Mouse (Mus musculus) spleen, adult 18-20 months (tissue): ENCODE data around the gene BC048507.
"Not testable (repeated sequence)": the region's sequence is repeated elsewhere in the genome, so short reads cannot be mapped to it uniquely, and the experiment has no call there.

ENCODE experiments used
- DNase-seq, 2 experiments: peaks; one replicate each; pipeline ENCODE4 v3.0.0; 2022; ENCODE audit warnings: mixed read lengths in 2 of 2

The BC048507 gene

GRCm38 (mm10) chr13:67863026-67863425 lies at the start of gene BC048507:
Gene BC048507 (plus strand): TSS chr13:67863326.
- DNase-seq, result no peak

DNA sequence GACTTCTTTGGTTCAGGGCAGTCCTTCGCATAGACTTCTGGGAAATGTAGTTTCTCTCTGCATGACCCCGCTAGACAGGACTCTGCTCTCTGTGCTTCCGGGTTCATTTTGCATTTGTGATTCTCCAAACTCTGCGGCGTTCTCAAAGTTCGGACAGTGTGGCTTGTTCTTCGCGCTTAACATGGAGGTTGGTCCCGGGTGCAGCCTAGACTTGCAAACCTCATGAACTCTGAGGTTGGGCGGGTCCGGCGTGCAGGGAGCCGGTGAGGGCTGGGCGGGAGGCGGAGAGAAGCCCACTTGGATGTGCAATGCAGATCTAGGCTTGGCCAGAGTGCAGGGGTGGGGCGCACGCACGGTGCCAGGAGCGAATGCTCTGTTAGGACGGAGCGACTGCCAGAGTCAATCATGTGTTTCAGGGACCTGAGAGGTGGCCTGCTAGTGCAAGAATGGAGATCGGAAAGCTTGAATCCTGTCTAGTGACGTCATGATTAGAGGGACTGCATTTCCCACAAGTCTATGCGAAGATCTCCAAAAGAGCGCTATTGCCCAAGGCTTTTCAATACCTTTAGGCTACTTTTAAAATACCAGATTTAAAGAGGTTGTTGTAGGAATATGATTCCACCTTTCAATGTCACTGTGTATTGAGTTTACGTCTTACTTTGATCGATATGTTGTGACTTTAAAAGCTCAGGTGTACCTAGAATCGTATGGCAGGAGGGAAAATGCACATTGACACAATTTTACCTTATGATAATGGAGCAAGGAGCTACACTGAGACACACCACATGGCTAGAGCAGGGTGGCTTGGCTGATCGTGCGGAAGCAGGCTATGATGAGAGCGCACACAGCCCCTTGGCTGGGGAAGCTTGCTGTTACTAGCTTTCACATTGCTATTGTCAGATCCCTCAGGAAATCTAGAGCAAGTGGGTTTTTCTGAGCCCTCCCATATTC lies 49.1 kb upstream of the BC048507 start, which contains the start of gene Zfp273:
Zfp273 (plus strand) TSS at position 31 of the 951 bp plus-strand sequence.
- peak; percentile 53 to 71 for DNase-seq

GRCm38 (mm10) chr13:67818636-67819035 lies 44.5 kb upstream of the BC048507 start:
- no peak for DNase-seq

- peak; percentile 17 to 32 for DNase-seq
Measured at GRCm38 (mm10) chr13:67830911-67831336, 32.2 kb upstream of the BC048507 start, which contains the start of gene Gm10037. Gene Gm10037 (plus strand): TSS chr13:67831106.

- not testable (repeated sequence) for DNase-seq
Measured at GRCm38 (mm10) chr13:67833137-67833536, 30.0 kb upstream of the BC048507 start.

DNA sequence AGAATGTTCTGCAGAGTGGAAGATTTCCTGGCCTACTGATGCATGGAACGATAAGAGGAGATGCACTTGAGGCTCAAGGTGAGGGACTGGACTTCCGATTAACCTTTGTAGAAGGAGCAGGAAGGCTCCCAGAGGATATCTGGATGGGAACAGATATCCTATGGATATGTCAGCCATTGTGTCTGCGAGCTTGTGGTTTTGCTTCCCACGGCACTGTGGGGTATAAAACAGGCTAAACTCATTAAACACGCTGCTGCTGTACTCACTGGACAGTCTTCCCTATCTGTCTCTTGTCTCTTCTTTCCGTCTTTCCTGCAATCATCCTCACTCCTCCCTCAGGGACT lies 19.4 kb upstream of the BC048507 start:
- peak in 1 of 2 experiments; percentile 2 for DNase-seq

DNA sequence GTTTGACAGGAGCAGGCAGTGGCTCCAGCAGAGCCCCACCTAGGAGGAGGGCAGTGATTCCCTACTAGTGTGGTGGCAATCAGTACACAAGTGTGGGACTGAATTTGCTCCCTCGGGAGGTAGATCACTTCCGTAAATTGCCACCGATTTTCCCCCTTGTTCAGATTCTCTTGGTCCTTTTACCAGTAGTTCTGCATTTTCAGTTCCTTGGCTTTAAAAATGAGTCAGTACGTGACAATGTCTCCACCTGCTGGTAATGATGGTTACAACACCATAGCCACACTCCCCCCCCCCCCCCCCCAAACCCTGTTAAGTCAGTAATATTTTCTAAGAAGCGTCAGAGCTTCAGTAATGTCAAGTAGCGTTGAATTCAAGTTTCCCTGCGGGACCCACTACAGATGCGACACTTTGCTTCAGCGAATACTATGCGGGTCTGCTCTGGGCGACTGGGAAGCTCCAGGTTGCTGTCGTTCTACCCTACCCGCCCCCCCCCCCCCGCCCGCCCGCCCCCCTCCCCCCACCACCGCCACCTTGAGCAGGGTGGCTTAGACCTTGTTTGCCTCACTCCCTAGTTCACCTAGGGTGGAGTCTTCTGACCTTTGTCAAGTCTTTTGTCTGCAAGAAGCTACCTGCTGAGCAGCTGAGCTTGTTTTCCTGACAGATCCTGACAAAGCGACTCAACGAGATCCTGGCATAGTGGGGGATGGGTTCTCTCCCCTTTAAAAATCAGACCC lies 18.8 kb upstream of the BC048507 start:
- peak; percentile 5 to 31 for DNase-seq

DNA sequence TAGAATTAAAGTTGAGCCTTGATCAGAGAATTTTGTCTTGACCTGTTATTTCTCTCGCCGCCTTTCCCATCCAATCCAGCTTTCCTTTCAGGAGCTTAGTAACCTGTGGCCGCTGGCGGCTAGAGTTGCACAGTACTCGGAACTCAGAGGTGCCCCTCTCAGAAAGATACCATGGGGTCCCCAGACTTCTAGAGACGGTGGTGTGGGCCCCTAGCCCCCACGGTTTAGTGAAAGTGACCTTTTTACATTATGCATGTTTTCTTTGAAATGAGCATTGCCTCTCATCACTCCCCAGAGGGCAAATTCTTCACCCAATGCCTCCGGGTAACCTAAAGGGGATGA lies 18.3 kb upstream of the BC048507 start:
- DNase-seq, result no peak

GRCm38 (mm10) chr13:67850361-67850760 lies 12.8 kb upstream of the BC048507 start:
- DNase-seq, result no peak

DNA sequence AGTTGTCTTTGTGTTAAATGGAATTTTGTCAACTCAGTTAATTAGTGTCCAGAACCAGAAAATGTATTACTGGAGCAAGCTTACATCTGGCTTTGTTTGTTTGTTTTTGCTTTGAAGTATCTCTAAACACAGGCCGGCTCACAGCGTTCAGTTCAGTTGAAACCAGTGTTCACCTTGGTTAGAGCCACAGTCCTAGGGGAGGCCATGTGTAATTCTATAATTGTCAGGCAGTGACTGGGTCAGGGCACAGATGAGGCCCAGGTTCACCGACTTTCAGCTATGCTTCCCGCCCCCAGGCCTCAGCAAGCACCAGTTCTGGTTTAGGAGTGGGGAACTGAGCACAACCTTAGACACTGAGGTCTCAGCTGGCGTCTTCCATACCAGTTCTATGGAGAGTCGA lies 10.0 kb upstream of the BC048507 start:
- DNase-seq, result no peak

GRCm38 (mm10) chr13:67853983-67854382 lies 9.1 kb upstream of the BC048507 start:
- no peak for DNase-seq

- DNase-seq, result no peak
Measured at GRCm38 (mm10) chr13:67857317-67857716, 5.8 kb upstream of the BC048507 start.

DNA sequence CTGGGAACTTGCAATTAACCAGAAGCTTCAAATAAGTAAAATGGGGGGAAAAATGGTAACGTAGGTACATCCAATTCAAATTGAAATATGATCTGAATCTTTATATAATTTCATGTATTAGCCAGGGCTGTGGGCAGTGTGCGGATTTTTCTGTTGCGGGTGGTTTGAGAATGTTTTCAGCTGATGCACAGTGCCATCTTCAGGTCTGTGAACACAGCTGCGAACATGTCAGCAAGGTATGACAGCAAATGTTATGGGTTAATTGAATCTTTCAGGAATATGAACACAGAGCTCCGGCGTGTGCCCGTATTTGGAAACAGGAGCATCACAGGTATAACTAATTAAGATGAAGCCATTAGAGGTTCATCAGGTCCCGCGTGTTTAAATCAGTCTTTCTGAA lies 618 bp upstream of the BC048507 start:
- no peak for DNase-seq

- DNase-seq, result no peak
Measured at GRCm38 (mm10) chr13:67864764-67865350, 1.7 kb downstream of the BC048507 start.

DNA sequence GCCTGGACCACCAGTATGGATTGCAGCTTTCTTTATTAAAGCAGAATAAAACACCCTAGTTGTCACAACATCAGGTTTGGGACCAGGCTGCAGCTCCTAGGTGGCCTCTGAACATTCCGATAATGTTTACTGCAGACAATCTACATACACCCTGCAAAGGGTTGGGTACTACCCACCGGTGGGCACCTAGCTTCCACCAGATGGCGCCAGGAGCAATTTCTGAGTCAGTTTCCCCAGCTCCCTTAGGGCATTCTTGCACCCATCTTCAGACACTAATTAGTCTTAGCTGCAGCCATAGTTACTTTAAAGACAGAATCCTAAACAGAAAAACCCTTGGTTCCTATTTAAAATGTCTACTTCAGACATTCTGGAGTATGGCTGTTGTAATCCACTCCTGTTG lies 4.8 kb downstream of the BC048507 start:
- no peak for DNase-seq

GRCm38 (mm10) chr13:67876049-67876698 lies 13.0 kb downstream of the BC048507 start:
- not testable (repeated sequence) for DNase-seq

DNA sequence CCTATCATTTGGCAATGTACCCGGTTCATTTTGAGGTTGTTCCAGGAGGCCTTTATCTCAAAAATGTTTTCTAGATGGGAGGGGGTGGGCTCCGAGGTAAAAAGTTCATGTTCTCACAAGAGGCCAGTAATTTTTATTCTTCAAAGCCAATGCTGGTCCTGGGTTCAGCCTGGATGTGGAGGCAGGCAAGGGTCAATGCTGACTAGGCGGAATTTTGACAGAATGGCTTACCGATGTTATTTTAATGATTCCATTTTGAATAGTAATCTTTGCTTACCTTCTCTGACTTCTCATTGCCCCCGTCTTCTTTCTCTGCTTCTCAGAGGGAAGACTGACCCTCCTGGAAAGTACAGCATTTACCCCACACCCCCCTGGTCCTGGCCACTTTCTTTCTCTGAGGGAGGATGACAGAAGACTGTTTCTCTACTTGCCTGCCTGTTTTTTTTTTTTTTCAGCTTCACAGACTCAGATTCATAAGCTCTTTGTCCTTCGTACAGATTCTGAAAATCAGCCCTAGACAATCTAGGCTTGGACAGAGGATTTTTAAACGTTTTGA lies 13.7 kb downstream of the BC048507 start:
- DNase-seq, result no peak

- no peak for DNase-seq
Measured at GRCm38 (mm10) chr13:67883966-67884365, 20.8 kb downstream of the BC048507 start.

- no peak for DNase-seq
Measured at GRCm38 (mm10) chr13:67909759-67910158, 46.6 kb downstream of the BC048507 start.
